Mouse (Mus musculus): ENCODE measurements around the gene Anks1b. TPM values are rescaled to one million over a fixed set of nuclear protein-coding genes. Genes with fewer than 3 reads are reported as not detected.

Gene Anks1b
- total and polyA plus RNA-seq, 3 experiments = not detected

GRCm38 (mm10) chr10:90068651-90069050 is 195.3 kb downstream of the Anks1b start:
- no peak for TF ChIP-seq MAFK (IDR thresholded peaks at IDR 0.05; ENCODE audit: borderline replicate concordance, low read depth, low read length)
- TF ChIP-seq SMC3 (IDR thresholded peaks at IDR 0.05; ENCODE audit: low read depth, low read length) = no peak
- TF ChIP-seq MEF2A (IDR thresholded peaks at IDR 0.05; ENCODE audit: extremely low read depth, insufficient replicate concordance, low read depth, low read length, poor library complexity, severe bottlenecking) = no peak
- no peak for TF ChIP-seq ZMIZ1 (IDR thresholded peaks at IDR 0.05; ENCODE audit: low read depth, low read length)
- no peak for TF ChIP-seq ZC3H11A (IDR thresholded peaks at IDR 0.05; ENCODE audit: low read depth, low read length)
- TF ChIP-seq POLR2AphosphoS5 (IDR thresholded peaks at IDR 0.05; ENCODE audit: borderline replicate concordance, low read depth, low read length) = no peak
- TF ChIP-seq KAT2A (conservative IDR thresholded peaks at IDR 0.05; ENCODE audit: low read depth, low read length) = no peak
- no peak for TF ChIP-seq E2F4 (IDR thresholded peaks at IDR 0.05; ENCODE audit: borderline replicate concordance, low read depth, low read length)
- no peak for TF ChIP-seq GATA1 (IDR thresholded peaks at IDR 0.05; ENCODE audit: low read depth, low read length)
- TF ChIP-seq MAX (IDR thresholded peaks at IDR 0.05; ENCODE audit: low read length) = no peak
- TF ChIP-seq JUND (IDR thresholded peaks at IDR 0.05; ENCODE audit: low read depth, low read length) = no peak
- no peak for TF ChIP-seq MYB (IDR thresholded peaks at IDR 0.05; ENCODE audit: low read depth, low read length)
- no peak for TF ChIP-seq USF1 (IDR thresholded peaks at IDR 0.05; ENCODE audit: low read depth, low read length)
- TF ChIP-seq SIN3A (IDR thresholded peaks at IDR 0.05; ENCODE audit: low read length) = no peak
- Histone ChIP-seq H3K79me2 (ENCODE audit: control insufficient read depth, insufficient read depth, low read length, poor library complexity) (no peaks in the 10 kb centered on the region), H3K9ac (ENCODE audit: control insufficient read depth, low read depth, low read length, poor library complexity, severe bottlenecking) (no peak overlapping the region), H3K9me3 (replicated peaks; ENCODE audit: insufficient read depth, low read length) (no peaks in the 10 kb centered on the region), H3K4me3 (ENCODE audit: control insufficient read depth in 1 of 2, insufficient read depth in 1 of 2, low read depth in 2 of 2, low read length in 2 of 2) (no peak overlapping the region), H3K27me3 (ENCODE audit: control insufficient read depth in 1 of 2, insufficient read depth in 2 of 2, low read length in 2 of 2) (no peaks in the 10 kb centered on the region), H3K4me1 (ENCODE audit: control insufficient read depth in 1 of 2, insufficient read depth in 2 of 2, low read length in 2 of 2) (no peaks in the 10 kb centered on the region), H3K36me3 (ENCODE audit: control insufficient read depth in 1 of 2, insufficient read depth in 2 of 2, low read length in 2 of 2) (no peaks in the 10 kb centered on the region), H3K27ac (ENCODE audit: control insufficient read depth, low read depth, low read length) (no peak overlapping the region)
- DNase-seq (ENCODE audit: low read depth, low spot score) = no peak

- Histone ChIP-seq H3K9me3 (replicated peaks; ENCODE audit: insufficient read depth, low read length) (no peaks in the 10 kb centered on the region), H3K27me3 (ENCODE audit: control insufficient read depth in 1 of 2, insufficient read depth in 2 of 2, low read length in 2 of 2) (no peaks in the 10 kb centered on the region), H3K36me3 (ENCODE audit: control insufficient read depth in 1 of 2, insufficient read depth in 2 of 2, low read length in 2 of 2) (no peaks in the 10 kb centered on the region), H3K79me2 (ENCODE audit: control insufficient read depth, insufficient read depth, low read length, poor library complexity) (no peaks in the 10 kb centered on the region), H3K9ac (ENCODE audit: control insufficient read depth, low read depth, low read length, poor library complexity, severe bottlenecking) (no peak overlapping the region), H3K4me1 (ENCODE audit: control insufficient read depth in 1 of 2, insufficient read depth in 2 of 2, low read length in 2 of 2) (no peaks in the 10 kb centered on the region), H3K4me3 (ENCODE audit: control insufficient read depth in 1 of 2, insufficient read depth in 1 of 2, low read depth in 2 of 2, low read length in 2 of 2) (no peak overlapping the region), H3K27ac (ENCODE audit: control insufficient read depth, low read depth, low read length) (no peak overlapping the region)
- TF ChIP-seq E2F4 (IDR thresholded peaks at IDR 0.05; ENCODE audit: borderline replicate concordance, low read depth, low read length) (no peak), TBP (IDR thresholded peaks at IDR 0.05; ENCODE audit: low read depth, low read length) (no peak), CTCF (IDR thresholded peaks at IDR 0.05 in 2 of 3, conservative IDR thresholded peaks at IDR 0.05 in 1 of 3; ENCODE audit: control insufficient read depth in 1 of 3, insufficient read depth in 1 of 3, low read depth in 2 of 3, low read length in 3 of 3, poor library complexity in 1 of 3, severe bottlenecking in 1 of 3) (no peak)
- no peak for DNase-seq (ENCODE audit: low read depth, low spot score)
These were observed 204.6 kb downstream of the Anks1b start for GRCm38 (mm10) chr10:90077930-90078329.

GRCm38 (mm10) chr10:90081151-90081550 is 207.8 kb downstream of the Anks1b start:
- no peaks in the 10 kb centered on the region for H3K36me3 ChIP-seq (ENCODE audit: control insufficient read depth in 1 of 2, insufficient read depth in 2 of 2, low read length in 2 of 2)
- DNase-seq (ENCODE audit: low read depth, low spot score) = no peak
- no peak for TF ChIP-seq ZKSCAN1 (IDR thresholded peaks at IDR 0.05; ENCODE audit: low read depth, low read length)
- no peak for TF ChIP-seq ELF1 (IDR thresholded peaks at IDR 0.05; ENCODE audit: low read depth, low read length)
- TF ChIP-seq MEF2A (IDR thresholded peaks at IDR 0.05; ENCODE audit: extremely low read depth, insufficient replicate concordance, low read depth, low read length, poor library complexity, severe bottlenecking) = no peak
- no peak for TF ChIP-seq SIN3A (IDR thresholded peaks at IDR 0.05; ENCODE audit: low read length)
- no peak for TF ChIP-seq BHLHE40 (IDR thresholded peaks at IDR 0.05; ENCODE audit: borderline replicate concordance, low read depth, low read length)
- TF ChIP-seq CTCF (IDR thresholded peaks at IDR 0.05 in 2 of 3, conservative IDR thresholded peaks at IDR 0.05 in 1 of 3; ENCODE audit: control insufficient read depth in 1 of 3, insufficient read depth in 1 of 3, low read depth in 2 of 3, low read length in 3 of 3, poor library complexity in 1 of 3, severe bottlenecking in 1 of 3) = no peak
- TF ChIP-seq NRF1 (IDR thresholded peaks at IDR 0.05; ENCODE audit: insufficient read depth, low read depth, low read length, poor library complexity, severe bottlenecking) = no peak
- no peak for TF ChIP-seq USF2 (IDR thresholded peaks at IDR 0.05; ENCODE audit: borderline replicate concordance in 1 of 2, insufficient read depth in 1 of 2, low read depth in 1 of 2, low read length in 2 of 2)
- TF ChIP-seq MYC (IDR thresholded peaks at IDR 0.05; ENCODE audit: low read depth, low read length) = no peak
- TF ChIP-seq E2F4 (IDR thresholded peaks at IDR 0.05; ENCODE audit: borderline replicate concordance, low read depth, low read length) = no peak
- TF ChIP-seq GABPA (IDR thresholded peaks at IDR 0.05; ENCODE audit: low read depth, low read length) = no peak
- TF ChIP-seq TAL1 (IDR thresholded peaks at IDR 0.05; ENCODE audit: low read length) = no peak
- no peak for TF ChIP-seq MXI1 (IDR thresholded peaks at IDR 0.05; ENCODE audit: low read depth, low read length)

More at GRCm38 (mm10) chr10:90081151-90081550, 207.8 kb downstream of the Anks1b start:
- no peaks in the 10 kb centered on the region for H3K4me1 ChIP-seq (ENCODE audit: control insufficient read depth in 1 of 2, insufficient read depth in 2 of 2, low read length in 2 of 2)
- H3K27me3 ChIP-seq (ENCODE audit: control insufficient read depth in 1 of 2, insufficient read depth in 2 of 2, low read length in 2 of 2) = no peaks in the 10 kb centered on the region
- no peaks in the 10 kb centered on the region for H3K9me3 ChIP-seq (replicated peaks; ENCODE audit: insufficient read depth, low read length)
- H3K9ac ChIP-seq (ENCODE audit: control insufficient read depth, low read depth, low read length, poor library complexity, severe bottlenecking) = no peak overlapping the region
- H3K79me2 ChIP-seq (ENCODE audit: control insufficient read depth, insufficient read depth, low read length, poor library complexity) = no peaks in the 10 kb centered on the region
- no peak overlapping the region for H3K4me3 ChIP-seq (ENCODE audit: control insufficient read depth in 1 of 2, insufficient read depth in 1 of 2, low read depth in 2 of 2, low read length in 2 of 2)
- H3K27ac ChIP-seq (ENCODE audit: control insufficient read depth, low read depth, low read length) = no peak overlapping the region
